Mouse (Mus musculus) B cell, adult 2 months (primary cell): ENCODE results near the gene 5830473C10Rik.
A peak's percentile ranks its signal among the peaks of the same experiment; 100 is the strongest.

Experiments
- DNase-seq, 2 experiments: peaks; one replicate each; pipeline ENCODE4 v3.0.0; 2022

5830473C10Rik gene

GRCm38 (mm10) chr5:90560743-90561142 is at the start of gene 5830473C10Rik:
TSS of gene 5830473C10Rik (plus strand) at chr5:90561107.
- DNase-seq, result no peak

GRCm38 (mm10) chr5:90512288-90512955 is 48.5 kb upstream of the 5830473C10Rik start:
- no peak for DNase-seq

- DNase-seq, result no peak
Measured at GRCm38 (mm10) chr5:90515561-90515960, 45.3 kb upstream of the 5830473C10Rik start.

- DNase-seq, result no peak
Measured at GRCm38 (mm10) chr5:90518356-90519100, 42.4 kb upstream of the 5830473C10Rik start, which contains the start of gene Afm. TSS of gene Afm (plus strand) at chr5:90518932.

- no peak for DNase-seq
Measured at GRCm38 (mm10) chr5:90551191-90551590, 9.7 kb upstream of the 5830473C10Rik start.

GRCm38 (mm10) chr5:90556052-90556451 is 4.9 kb upstream of the 5830473C10Rik start:
- DNase-seq, result no peak

- DNase-seq, result no peak
Measured at GRCm38 (mm10) chr5:90561721-90562275, 891 bp downstream of the 5830473C10Rik start.

- DNase-seq, result no peak
Measured at GRCm38 (mm10) chr5:90562880-90563279, 2.0 kb downstream of the 5830473C10Rik start.

GRCm38 (mm10) chr5:90564161-90564560 is 3.3 kb downstream of the 5830473C10Rik start:
- no peak for DNase-seq

GRCm38 (mm10) chr5:90565205-90565604 is 4.3 kb downstream of the 5830473C10Rik start:
- no peak for DNase-seq

- no peak for DNase-seq
Measured at GRCm38 (mm10) chr5:90567788-90568187, 6.9 kb downstream of the 5830473C10Rik start.

GRCm38 (mm10) chr5:90568338-90568737 is 7.4 kb downstream of the 5830473C10Rik start:
- no peak for DNase-seq

- DNase-seq, result no peak
Measured at GRCm38 (mm10) chr5:90571216-90571615, 10.3 kb downstream of the 5830473C10Rik start.

- DNase-seq, result no peak
Measured at GRCm38 (mm10) chr5:90577751-90578150, 16.8 kb downstream of the 5830473C10Rik start.

GRCm38 (mm10) chr5:90579556-90579955 is 18.6 kb downstream of the 5830473C10Rik start:
- no peak for DNase-seq

- no peak for DNase-seq
Measured at GRCm38 (mm10) chr5:90582179-90582578, 21.3 kb downstream of the 5830473C10Rik start.

GRCm38 (mm10) chr5:90584799-90585198 is 23.9 kb downstream of the 5830473C10Rik start:
- DNase-seq, result no peak

- no peak for DNase-seq
Measured at GRCm38 (mm10) chr5:90586511-90586910, 25.6 kb downstream of the 5830473C10Rik start.

GRCm38 (mm10) chr5:90588104-90588503 is 27.2 kb downstream of the 5830473C10Rik start:
- no peak for DNase-seq

GRCm38 (mm10) chr5:90588708-90589595 is 28.0 kb downstream of the 5830473C10Rik start:
- peak; percentile 68 for DNase-seq

- DNase-seq, result no peak
Measured at GRCm38 (mm10) chr5:90590676-90591075, 29.8 kb downstream of the 5830473C10Rik start.

- DNase-seq, result no peak
Measured at GRCm38 (mm10) chr5:90591936-90592335, 31.0 kb downstream of the 5830473C10Rik start.

GRCm38 (mm10) chr5:90594945-90595344 is 34.0 kb downstream of the 5830473C10Rik start:
- DNase-seq, result peak; percentile 22 to 27
